Mouse (Mus musculus) liver, postnatal 0 days (tissue): ENCODE data around the gene Trpv6. TPM values are rescaled to one million over a fixed set of nuclear protein-coding genes. Genes with fewer than 3 reads are reported as not detected.

Experiments used
- ATAC-seq: fragments of 200-750 bp; cut with Nextera tagmentation; 2 replicates; pipeline ENCODE4 v1.8.0; 2017; ENCODE audit warnings: mild to moderate bottlenecking, moderate library complexity
- DNase-seq: peaks from one replicate; pipeline ENCODE4 v3.0.0-alpha.2; 2016
- H3K27ac ChIP-seq: fragments of 300-500 bp; sonication (generic); 2 replicates; pipeline ENCODE4 v1.5.1; 2014; ENCODE audit warnings: antibody characterized with exemption, moderate library complexity, mild to moderate bottlenecking, low read depth
- H3K27me3 ChIP-seq: fragments of 300-500 bp; sonication (generic); 2 replicates; pipeline ENCODE4 v1.6.1; 2014; ENCODE audit warnings: low read length, control low read depth, mixed read lengths; ENCODE audit not compliant: insufficient read depth
- H3K36me3 ChIP-seq: fragments of 300-500 bp; sonication (generic); replicated peaks from 2 replicates; pipeline ENCODE4 v1.6.1; 2014; ENCODE audit warnings: mild to moderate bottlenecking, control low read depth, low read length, moderate library complexity, mixed read lengths; ENCODE audit not compliant: insufficient read depth
- H3K4me1 ChIP-seq: fragments of 300-500 bp; sonication (generic); 2 replicates; pipeline ENCODE4 v1.6.1; 2014; ENCODE audit warnings: antibody characterized with exemption, mild to moderate bottlenecking, control low read depth; ENCODE audit not compliant: insufficient read depth
- H3K4me2 ChIP-seq: fragments of 300-500 bp; sonication (generic); 2 replicates; pipeline ENCODE4 v1.6.1; 2014; ENCODE audit warnings: low read depth, mild to moderate bottlenecking, low read length, moderate library complexity, mixed read lengths
- H3K4me3 ChIP-seq: fragments of 300-500 bp; sonication (generic); 2 replicates; pipeline ENCODE4 v1.5.1; 2014; ENCODE audit warnings: low read depth, low read length
- H3K9ac ChIP-seq: fragments of 300-500 bp; sonication (generic); replicated peaks from 2 replicates; pipeline ENCODE4 v1.6.1; 2014; ENCODE audit warnings: mild to moderate bottlenecking, moderate library complexity
- H3K9me3 ChIP-seq: fragments of 300-500 bp; sonication (generic); 2 replicates; pipeline ENCODE4 v1.6.1; 2016; ENCODE audit warnings: mild to moderate bottlenecking, control low read depth, low read length, mixed read lengths
- CTCF ChIP-seq: sonication (generic); IDR thresholded peaks from 2 replicates; pipeline ENCODE4 v1.5.1; 2016; ENCODE audit warnings: antibody characterized with exemption, low read depth
- EP300 ChIP-seq: IDR thresholded peaks from 2 replicates; pipeline ENCODE4 v1.6.1; 2016; ENCODE audit warnings: antibody characterized with exemption, low read depth, mild to moderate bottlenecking
- WGBS: fragments of 180-500 bp; shearing (Covaris S2); extraction: QIAGEN DNeasy Blood & Tissue Kit; methylation state at CpG from one replicate; pipeline ENCODE4 v1.1.7; 2014; ENCODE audit not compliant: insufficient replicate concordance; 5-methylcytosine and 5-hydroxymethylcytosine counted together
- polyA plus RNA-seq: library from polyadenylated mRNA; unstranded; fragments of >200 nt; fragmentation: Nextera tagmentation; extraction: Ambion mirVana; gene quantifications from 2 replicates; pipeline ENCODE4 v1.2.1, GENCODE M21; 2015

Trpv6 gene
- polyA plus RNA-seq, 1 experiment from 2014 or later: not detected

GRCm38 (mm10) chr6:41607637-41608036 lies 28.6 kb downstream of the Trpv6 start:
- peaks cover 18% of the 10 kb centered on the region; the same call in 1 of the 2 replicates for H3K27me3 ChIP-seq
- WGBS: 59% methylated on average over 5 of the region's 5 CpGs
- H3K27ac ChIP-seq: no peak overlapping the region
- no peak overlapping the region for H3K4me2 ChIP-seq
- TF ChIP-seq CTCF (no peak), EP300 (no peak)
- DNase-seq (no peak), ATAC-seq (no peak)
- H3K4me1 ChIP-seq: 0 out of 2 replicates have a peak, but pooled peaks cover 6% of the 10 kb centered on the region
- H3K36me3 ChIP-seq: no peaks in the 10 kb centered on the region
- no peak overlapping the region for H3K9ac ChIP-seq
- no peak overlapping the region for H3K4me3 ChIP-seq
- no peaks in the 10 kb centered on the region for H3K9me3 ChIP-seq

GRCm38 (mm10) chr6:41606214-41606613 lies 30.0 kb downstream of the Trpv6 start:
- TF ChIP-seq CTCF (no peak), EP300 (no peak)
- Histone ChIP-seq H3K4me1 (0 out of 2 replicates have a peak, but pooled peaks cover 6% of the 10 kb centered on the region), H3K4me2 (no peak overlapping the region), H3K9me3 (no peaks in the 10 kb centered on the region), H3K36me3 (no peaks in the 10 kb centered on the region), H3K9ac (no peak overlapping the region), H3K27ac (no peak overlapping the region), H3K27me3 (peaks cover 18% of the 10 kb centered on the region; the same call in 1 of the 2 replicates), H3K4me3 (no peak overlapping the region)
- 34% methylated on average over 4 of the region's 4 CpGs for whole genome bisulfite sequencing
- no peak for DNase-seq
- no peak for ATAC-seq

GRCm38 (mm10) chr6:41605794-41606104 lies 30.5 kb downstream of the Trpv6 start:
- Histone ChIP-seq H3K36me3 (no peaks in the 10 kb centered on the region), H3K4me2 (peak overlapping the region; percentile 93), H3K9me3 (no peaks in the 10 kb centered on the region), H3K4me1 (0 out of 2 replicates have a peak, but pooled peaks cover 6% of the 10 kb centered on the region), H3K4me3 (peak overlapping the region; percentile 64), H3K27ac (no peak overlapping the region), H3K27me3 (peaks cover 18% of the 10 kb centered on the region; the same call in 1 of the 2 replicates), H3K9ac (peak overlapping the region; percentile 62; the same call in 1 of the 2 replicates)
- no peak for DNase-seq
- no peak for TF ChIP-seq EP300
- ATAC-seq: peak; percentile 5; the same call in 1 of the 2 replicates
- WGBS: 7% methylated on average over 7 of the region's 7 CpGs

GRCm38 (mm10) chr6:41605061-41605793 lies 31.0 kb downstream of the Trpv6 start, which contains the start of gene Ephb6:
Gene Ephb6 (plus strand): TSS chr6:41605482.
- peak; percentile 87 for ATAC-seq
- peaks cover 18% of the 10 kb centered on the region; the same call in 1 of the 2 replicates for H3K27me3 ChIP-seq
- peak within 1 kb of the TSS; percentile 93 for H3K4me2 ChIP-seq
- H3K9me3 ChIP-seq: no peaks in the 10 kb centered on the region
- WGBS: under 1% methylated on average over 54 of the region's 68 CpGs
- 0 out of 2 replicates have a peak, but pooled peaks cover 6% of the 10 kb centered on the region for H3K4me1 ChIP-seq
- peak; percentile 70 for DNase-seq
- peak within 1 kb of the TSS; percentile 62; the same call in 1 of the 2 replicates for H3K9ac ChIP-seq
- H3K36me3 ChIP-seq: no peaks in the 10 kb centered on the region
- H3K4me3 ChIP-seq: peak within 1 kb of the TSS; percentile 64
- H3K27ac ChIP-seq: no peak within 1 kb of the TSS
- TF ChIP-seq EP300 (no peak), CTCF (no peak)

GRCm38 (mm10) chr6:41604401-41605050 lies 31.7 kb downstream of the Trpv6 start:
- TF ChIP-seq EP300 (no peak), CTCF (peak; percentile 68)

DNA sequence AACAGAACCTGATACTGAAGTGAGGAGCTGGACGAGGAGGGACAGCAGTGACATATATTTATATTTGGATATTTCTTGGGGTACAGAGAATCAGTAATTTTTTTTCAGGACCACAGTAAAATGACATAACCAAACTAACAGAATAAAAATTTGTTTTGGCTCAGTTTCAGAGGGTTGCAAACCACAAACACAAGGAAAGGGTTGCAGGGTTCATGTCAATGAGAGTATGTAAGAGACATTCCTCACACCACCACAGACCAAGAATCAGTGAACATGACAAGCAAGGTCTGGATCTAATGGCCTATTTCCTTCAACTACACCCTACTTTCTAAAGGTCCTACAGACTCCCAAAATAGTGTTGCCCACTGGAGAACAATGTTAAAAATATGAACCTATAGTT lies 54.0 kb downstream of the Trpv6 start:
- Histone ChIP-seq H3K36me3 (no peaks in the 10 kb centered on the region), H3K4me1 (no peaks in the 10 kb centered on the region), H3K27me3 (no peaks in the 10 kb centered on the region), H3K4me2 (no peak overlapping the region), H3K4me3 (no peak overlapping the region), H3K9me3 (no peaks in the 10 kb centered on the region), H3K9ac (no peak overlapping the region), H3K27ac (no peak overlapping the region)
- TF ChIP-seq EP300: no peak
- no peak for TF ChIP-seq CTCF
- WGBS: 67% methylated on average over 1 of the region's 1 CpGs
- ATAC-seq (no peak), DNase-seq (no peak)

More at GRCm38 (mm10) chr6:41604401-41605050, 31.7 kb downstream of the Trpv6 start:
- H3K9ac ChIP-seq: no peak overlapping the region
- no peaks in the 10 kb centered on the region for H3K9me3 ChIP-seq
- peak overlapping the region; percentile 64 for H3K4me3 ChIP-seq
- under 1% methylated on average over 23 of the region's 23 CpGs for WGBS
- DNase-seq (no peak), ATAC-seq (peak; percentile 52)
- H3K36me3 ChIP-seq: no peaks in the 10 kb centered on the region
- H3K27ac ChIP-seq: no peak overlapping the region
- H3K4me2 ChIP-seq: peak overlapping the region; percentile 93
- H3K4me1 ChIP-seq: 0 out of 2 replicates have a peak, but pooled peaks cover 6% of the 10 kb centered on the region
- H3K27me3 ChIP-seq: peaks cover 18% of the 10 kb centered on the region; the same call in 1 of the 2 replicates
